Mouse (Mus musculus): ENCODE data around the gene Nat10. TPM values are rescaled to one million over a fixed set of nuclear protein-coding genes. Genes with fewer than 3 reads are reported as not detected.

The Nat10 gene
- polyA plus RNA-seq, 1 experiment, result 55.7 TPM

Other genes with a start within 250 kb of the Nat10 start
- gene Abtb2, start 195.0 kb downstream of the Nat10 start, polyA plus RNA-seq (2012; rRNA removed), result 12.0 TPM in 2 replicates
- 160 and 174 TPM in 2 replicates for gene Caprin1, start 36.4 kb upstream of the Nat10 start, polyA plus RNA-seq (2012; rRNA removed)
- 31.1 and 32.8 TPM in 2 replicates for gene Lmo2, start 196.7 kb upstream of the Nat10 start, polyA plus RNA-seq (2012; rRNA removed)

Data from frontal cortex, adult 2 months (tissue).